Mouse (Mus musculus) hindbrain, embryonic 15.5 days (tissue): Measurements from ENCODE around the gene Rbpj. TPM values are rescaled to one million over a fixed set of nuclear protein-coding genes. Genes with fewer than 3 reads are reported as not detected.

Source experiments
- ATAC-seq: fragments of 200-750 bp; cut with Nextera tagmentation; 2 replicates; pipeline ENCODE4 v1.8.0; 2017; ENCODE audit warnings: low read depth, moderate number of reproducible peaks, moderate TSS enrichment; ENCODE audit not compliant: low FRiP score
- H3K27ac ChIP-seq: fragments of 300-500 bp; sonication (generic); replicated peaks from 2 replicates; pipeline ENCODE4 v1.5.1; 2015; ENCODE audit warnings: mild to moderate bottlenecking, inconsistent platforms
- H3K27me3 ChIP-seq: fragments of 300-500 bp; sonication (generic); 2 replicates; pipeline ENCODE4 v1.6.1; 2015; ENCODE audit warnings: control low read depth, inconsistent platforms
- H3K36me3 ChIP-seq: fragments of 300-500 bp; sonication (generic); 2 replicates; pipeline ENCODE4 v1.6.1; 2015; ENCODE audit warnings: control low read depth, inconsistent platforms
- H3K4me1 ChIP-seq: fragments of 300-500 bp; sonication (generic); replicated peaks from 2 replicates; pipeline ENCODE4 v1.6.1; 2015; ENCODE audit warnings: control low read depth, inconsistent platforms
- H3K4me2 ChIP-seq: fragments of 300-500 bp; sonication (generic); 2 replicates; pipeline ENCODE4 v1.6.1; 2015; ENCODE audit warnings: moderate library complexity, mild to moderate bottlenecking, inconsistent platforms
- H3K4me3 ChIP-seq: fragments of 300-500 bp; sonication (generic); 2 replicates; pipeline ENCODE4 v1.5.1; 2015; ENCODE audit warnings: mild to moderate bottlenecking, inconsistent platforms
- H3K9ac ChIP-seq: fragments of 300-500 bp; sonication (generic); 2 replicates; pipeline ENCODE4 v1.6.1; 2015; ENCODE audit warnings: inconsistent platforms
- H3K9me3 ChIP-seq: fragments of 300-500 bp; sonication (generic); 2 replicates; pipeline ENCODE4 v1.6.1; 2016; ENCODE audit warnings: control low read depth, inconsistent platforms
- WGBS: fragments of 180-500 bp; shearing (Covaris S2); methylation state at CpG from one replicate; pipeline ENCODE4 v1.1.7; 2015; 5-methylcytosine and 5-hydroxymethylcytosine counted together
- polyA plus RNA-seq: library from polyadenylated mRNA; unstranded; fragments of >200 nt; fragmentation: Nextera tagmentation; extraction: Ambion mirVana; gene quantifications from 2 replicates; pipeline ENCODE4 v1.2.1, GENCODE M21; 2015

The Rbpj gene
- polyA plus RNA-seq = 28.0 and 29.6 TPM in 2 replicates

DNA sequence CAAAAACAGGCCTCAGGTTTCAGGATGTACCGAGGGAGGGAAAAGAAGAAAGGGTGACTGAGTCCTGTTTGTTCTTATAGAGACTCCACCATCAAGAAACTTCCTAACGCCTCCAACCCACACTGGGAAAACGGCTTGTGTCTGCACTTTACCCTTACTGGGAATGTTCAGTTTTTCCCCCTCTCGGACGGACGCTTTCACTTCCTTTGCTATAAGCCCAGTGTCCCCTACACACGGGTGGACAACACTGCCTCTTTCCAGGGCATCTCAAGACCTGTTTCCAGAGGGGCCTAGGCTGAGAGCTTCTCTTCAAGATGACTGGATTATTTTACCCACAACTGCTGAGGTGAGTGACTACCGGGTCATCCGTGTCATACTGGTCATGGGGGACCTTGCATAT, at the start of gene Rbpj:
Gene Rbpj (plus strand): TSS at position 270 of the 400 bp plus-strand sequence.
- 89% methylated on average over 9 of the region's 9 CpGs for WGBS
- H3K27me3 ChIP-seq = no peaks in the 10 kb centered on the region
- no peak within 1 kb of the TSS for H3K9ac ChIP-seq
- H3K4me2 ChIP-seq = no peak within 1 kb of the TSS
- no peak for ATAC-seq
- H3K4me3 ChIP-seq = no peak within 1 kb of the TSS
- peaks cover 3% of the 10 kb centered on the region; the same call in 1 of the 2 replicates for H3K4me1 ChIP-seq
- H3K36me3 ChIP-seq = no peaks in the 10 kb centered on the region
- no peaks in the 10 kb centered on the region for H3K9me3 ChIP-seq
- H3K27ac ChIP-seq = no peak within 1 kb of the TSS

DNA sequence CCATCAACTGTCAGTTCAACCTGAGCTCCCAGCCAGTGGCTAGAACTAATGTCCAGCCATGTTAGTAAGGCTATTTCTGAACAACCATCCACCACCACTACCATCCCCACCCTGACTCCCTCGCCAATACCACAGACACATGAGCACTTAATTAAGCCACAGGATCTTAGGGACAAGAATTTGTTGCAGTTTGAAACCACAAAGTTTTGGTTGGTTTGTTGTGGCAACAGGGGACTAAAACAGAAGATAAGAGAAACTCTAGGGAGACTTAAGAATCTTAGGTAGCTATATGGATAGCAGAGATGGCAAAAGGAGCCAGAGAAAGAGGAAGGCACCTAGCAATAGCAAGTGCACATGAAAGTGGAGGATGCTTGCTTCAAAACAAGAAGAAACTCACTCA, 45.2 kb upstream of the Rbpj start:
- Histone ChIP-seq H3K4me1 (no peaks in the 10 kb centered on the region), H3K36me3 (no peaks in the 10 kb centered on the region), H3K9me3 (no peaks in the 10 kb centered on the region), H3K27ac (no peak overlapping the region), H3K4me3 (no peak overlapping the region), H3K4me2 (no peak overlapping the region), H3K9ac (no peak overlapping the region), H3K27me3 (no peaks in the 10 kb centered on the region)
- WGBS = 97% methylated on average over 1 of the region's 1 CpGs
- ATAC-seq = no peak

DNA sequence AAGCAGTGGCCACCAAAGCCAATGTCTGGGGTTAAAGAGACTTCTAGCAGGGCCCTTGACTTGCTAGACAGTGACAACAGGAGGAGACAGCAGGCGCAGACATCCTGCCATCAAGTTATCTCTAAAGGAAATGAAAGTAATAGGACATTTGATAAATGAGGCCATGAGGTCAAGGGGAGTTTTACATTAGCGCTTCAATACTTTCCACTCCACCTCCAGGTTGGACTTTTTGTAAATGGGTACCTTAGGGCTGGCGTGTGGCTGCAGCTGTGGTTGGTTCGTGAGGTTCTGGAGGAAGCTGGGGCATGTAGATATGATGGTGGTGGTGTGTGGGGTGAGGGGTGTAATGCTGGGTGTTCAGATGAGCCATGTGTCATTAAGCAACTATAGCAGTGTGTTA, 44.7 kb upstream of the Rbpj start:
- Histone ChIP-seq H3K4me2 (no peak overlapping the region), H3K9me3 (no peaks in the 10 kb centered on the region), H3K27me3 (no peaks in the 10 kb centered on the region), H3K4me1 (no peaks in the 10 kb centered on the region), H3K4me3 (no peak overlapping the region), H3K9ac (no peak overlapping the region), H3K36me3 (no peaks in the 10 kb centered on the region), H3K27ac (no peak overlapping the region)
- WGBS = 88% methylated on average over 4 of the region's 4 CpGs
- no peak for ATAC-seq

DNA sequence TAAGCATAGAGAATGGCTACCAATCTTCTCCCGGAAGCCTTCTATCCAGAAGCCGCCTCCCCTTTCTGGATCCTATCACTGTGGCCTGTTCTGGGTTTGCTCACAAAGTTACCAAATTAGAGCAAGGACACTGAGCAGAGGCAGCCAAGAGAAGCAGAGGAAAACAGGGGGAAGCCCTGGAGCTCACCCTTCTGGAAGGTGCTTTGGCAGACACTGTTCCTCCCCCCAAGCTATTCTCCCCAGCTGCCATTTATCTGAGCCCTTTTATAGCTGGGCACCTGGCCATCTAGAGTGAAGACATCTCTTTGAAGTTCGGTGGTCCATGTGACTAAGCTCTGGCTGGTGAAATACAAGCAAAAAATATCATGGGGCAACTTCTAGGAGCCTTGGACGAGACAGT, 38.5 kb upstream of the Rbpj start:
- Histone ChIP-seq H3K4me3 (no peak overlapping the region), H3K4me1 (no peaks in the 10 kb centered on the region), H3K9me3 (no peaks in the 10 kb centered on the region), H3K27me3 (no peaks in the 10 kb centered on the region), H3K4me2 (no peak overlapping the region), H3K9ac (no peak overlapping the region), H3K36me3 (no peaks in the 10 kb centered on the region), H3K27ac (no peak overlapping the region)
- no peak for ATAC-seq
- WGBS = 85% methylated on average over 4 of the region's 4 CpGs

DNA sequence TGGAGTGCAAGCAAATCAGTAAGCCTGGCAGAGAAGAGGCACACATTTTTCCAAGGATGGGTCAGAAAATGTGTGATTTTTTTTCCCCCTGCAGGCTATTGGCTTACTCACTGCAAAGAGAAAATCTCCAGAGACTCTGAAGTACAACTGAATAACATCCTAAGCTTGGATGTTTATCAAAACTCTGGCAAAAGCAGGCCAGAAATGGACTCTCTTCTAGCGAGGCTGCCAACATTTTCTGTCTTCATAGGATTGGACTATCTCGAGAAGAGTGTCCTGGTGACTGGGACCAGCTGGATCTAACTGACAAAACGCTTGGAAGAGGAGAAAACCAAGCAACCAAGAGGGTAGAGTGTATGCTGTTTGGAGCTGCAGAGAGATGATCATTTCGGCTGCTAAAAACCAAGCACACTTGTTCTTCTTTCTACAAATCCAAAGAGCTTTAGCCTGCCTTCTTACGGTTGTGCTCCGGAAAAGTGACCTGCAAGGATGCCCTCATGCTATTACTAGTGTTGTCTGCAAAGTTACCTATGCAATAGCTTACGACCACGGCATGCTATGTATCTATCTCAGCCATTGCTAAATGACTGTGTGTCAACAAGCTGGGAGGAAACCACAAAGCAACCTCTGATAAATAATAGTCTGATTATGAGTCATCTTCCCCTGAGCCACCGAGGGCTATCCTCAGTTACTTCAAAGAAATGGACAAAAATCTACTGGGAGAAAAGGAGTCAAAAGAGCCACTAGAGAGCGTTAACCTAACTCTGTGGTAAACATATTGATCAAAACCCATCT, 36.1 kb upstream of the Rbpj start:
- Histone ChIP-seq H3K4me2 (no peak overlapping the region), H3K27me3 (no peaks in the 10 kb centered on the region), H3K36me3 (no peaks in the 10 kb centered on the region), H3K4me3 (no peak overlapping the region), H3K9ac (no peak overlapping the region), H3K9me3 (no peaks in the 10 kb centered on the region), H3K4me1 (no peaks in the 10 kb centered on the region), H3K27ac (no peak overlapping the region)
- 88% methylated on average over 10 of the region's 10 CpGs for WGBS
- no peak for ATAC-seq

DNA sequence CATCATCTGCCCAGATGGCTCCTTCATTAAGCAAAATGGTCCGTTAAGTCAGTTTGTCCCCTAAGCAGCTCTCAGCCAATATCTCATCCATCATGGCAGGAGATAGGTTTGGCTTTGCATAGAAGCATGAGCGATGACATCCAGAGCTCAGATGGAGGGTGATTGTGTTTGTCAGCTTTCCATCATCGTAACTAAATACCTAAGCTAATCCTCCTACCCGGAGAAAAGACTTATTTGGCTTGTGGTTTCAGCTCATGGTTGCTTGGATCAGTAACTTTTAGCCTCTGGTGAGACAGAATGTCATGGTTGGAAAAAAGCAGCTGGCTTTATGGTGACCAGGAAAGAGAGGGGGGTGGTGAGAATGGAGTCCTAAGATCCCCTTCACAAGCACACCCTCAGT, 33.5 kb upstream of the Rbpj start:
- Histone ChIP-seq H3K36me3 (no peaks in the 10 kb centered on the region), H3K4me2 (no peak overlapping the region), H3K27ac (no peak overlapping the region), H3K9me3 (no peaks in the 10 kb centered on the region), H3K4me3 (no peak overlapping the region), H3K4me1 (no peaks in the 10 kb centered on the region), H3K9ac (no peak overlapping the region), H3K27me3 (no peaks in the 10 kb centered on the region)
- no peak for ATAC-seq
- 81% methylated on average over 4 of the region's 4 CpGs for WGBS

DNA sequence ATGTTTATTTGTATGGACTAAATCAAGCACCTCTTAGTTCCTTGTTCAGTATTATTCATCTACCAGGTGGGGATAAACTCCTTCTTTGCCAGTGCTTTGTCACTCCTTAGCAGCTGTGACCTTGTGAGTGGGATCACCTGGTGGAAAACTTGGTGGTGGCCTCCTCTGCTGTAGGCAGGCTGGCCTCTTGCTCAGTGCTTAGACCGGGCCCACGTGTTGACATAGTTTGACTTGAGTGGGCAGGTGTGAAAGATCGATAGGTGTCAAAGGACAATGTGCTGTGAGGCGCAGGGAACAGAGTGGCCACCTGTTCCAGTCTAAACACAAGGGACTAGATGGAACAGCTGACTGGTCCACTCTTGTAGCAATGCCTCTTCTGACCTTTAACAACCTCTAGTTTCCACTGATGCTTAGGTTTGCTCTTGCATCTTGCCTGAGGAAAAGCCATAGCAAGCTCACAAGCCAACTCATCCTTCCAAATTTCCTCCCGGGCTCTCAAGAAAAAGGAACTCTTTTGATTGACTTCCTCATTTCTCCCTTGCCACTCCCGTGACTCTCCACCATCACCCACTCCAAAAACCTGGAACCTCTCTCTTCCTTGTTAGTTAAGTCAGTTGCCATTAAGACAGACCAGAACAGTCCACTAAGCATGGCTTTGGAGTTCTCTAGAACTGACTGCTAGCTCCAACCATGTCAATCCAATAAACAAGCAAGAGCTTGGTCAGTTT, 28.9 kb upstream of the Rbpj start:
- ATAC-seq = no peak
- WGBS = 91% methylated on average over 6 of the region's 6 CpGs

GRCm38 (mm10) chr5:53437767-53438166, 28.2 kb upstream of the Rbpj start:
- WGBS = 83% methylated on average over 4 of the region's 4 CpGs
- no peaks in the 10 kb centered on the region for H3K9me3 ChIP-seq

More for the DNA sequence above, 28.9 kb upstream of the Rbpj start:
- Histone ChIP-seq H3K4me1 (no peaks in the 10 kb centered on the region), H3K36me3 (no peaks in the 10 kb centered on the region), H3K9ac (no peak overlapping the region), H3K9me3 (no peaks in the 10 kb centered on the region), H3K27me3 (no peaks in the 10 kb centered on the region), H3K4me3 (no peak overlapping the region), H3K4me2 (no peak overlapping the region), H3K27ac (no peak overlapping the region)

GRCm38 (mm10) chr5:53438268-53438667, 27.7 kb upstream of the Rbpj start:
- Histone ChIP-seq H3K27me3 (no peaks in the 10 kb centered on the region), H3K9me3 (no peaks in the 10 kb centered on the region), H3K9ac (no peak overlapping the region), H3K4me1 (no peaks in the 10 kb centered on the region), H3K4me3 (no peak overlapping the region), H3K4me2 (no peak overlapping the region), H3K27ac (no peak overlapping the region), H3K36me3 (no peaks in the 10 kb centered on the region)
- WGBS = 82% methylated on average over 3 of the region's 3 CpGs
- no peak for ATAC-seq

More at GRCm38 (mm10) chr5:53437767-53438166, 28.2 kb upstream of the Rbpj start:
- no peak overlapping the region for H3K9ac ChIP-seq
- H3K4me3 ChIP-seq = no peak overlapping the region
- H3K36me3 ChIP-seq = no peaks in the 10 kb centered on the region
- H3K4me1 ChIP-seq = no peaks in the 10 kb centered on the region
- no peak for ATAC-seq
- no peak overlapping the region for H3K27ac ChIP-seq
- H3K4me2 ChIP-seq = no peak overlapping the region
- H3K27me3 ChIP-seq = no peaks in the 10 kb centered on the region

DNA sequence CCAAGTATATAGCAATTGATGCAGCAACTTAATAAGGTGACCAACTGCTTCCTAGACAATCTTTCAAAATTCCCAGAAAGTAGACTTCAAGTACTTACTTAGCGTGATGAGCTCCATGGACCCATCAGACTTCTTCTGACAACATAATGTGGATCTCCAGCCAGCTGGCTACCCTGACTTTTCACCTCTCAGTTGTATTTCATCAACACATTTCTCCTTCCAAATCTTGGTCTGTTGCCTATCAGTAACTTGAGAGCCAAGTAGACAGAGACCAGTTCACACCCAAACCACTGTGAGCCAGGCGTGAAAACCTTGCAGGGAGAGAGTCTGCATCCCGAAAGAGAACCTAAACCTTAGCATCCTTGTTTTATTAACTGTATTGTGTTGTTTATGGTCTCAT, 26.3 kb upstream of the Rbpj start:
- Histone ChIP-seq H3K27me3 (no peaks in the 10 kb centered on the region), H3K36me3 (no peaks in the 10 kb centered on the region), H3K27ac (no peak overlapping the region), H3K4me2 (no peak overlapping the region), H3K4me3 (no peak overlapping the region), H3K9me3 (no peaks in the 10 kb centered on the region), H3K4me1 (no peaks in the 10 kb centered on the region), H3K9ac (no peak overlapping the region)
- no peak for ATAC-seq
- WGBS = 86% methylated on average over 3 of the region's 3 CpGs

DNA sequence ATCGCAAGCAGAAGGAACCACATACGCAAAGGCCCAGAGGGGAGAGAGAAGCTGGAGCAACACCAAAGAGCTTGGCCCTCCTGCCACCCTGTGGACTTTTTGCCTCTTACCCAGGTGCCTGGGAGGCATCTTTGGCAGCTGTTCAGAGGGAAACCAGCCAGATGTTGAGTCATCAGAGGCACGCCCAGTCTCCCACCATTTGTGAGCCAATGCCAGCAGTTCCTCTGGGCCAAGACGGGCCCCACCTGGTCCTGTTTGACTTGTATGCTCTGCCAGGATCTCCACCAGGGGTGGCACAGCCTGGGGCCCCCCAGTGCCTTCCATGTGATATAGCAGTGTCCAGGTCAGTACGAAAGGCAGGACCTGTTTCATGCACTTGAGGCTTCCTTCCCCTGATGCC, 21.9 kb upstream of the Rbpj start:
- ATAC-seq = no peak
- WGBS = 92% methylated on average over 5 of the region's 5 CpGs

GRCm38 (mm10) chr5:53450945-53451344, 15.0 kb upstream of the Rbpj start:
- WGBS = 69% methylated on average over 9 of the region's 9 CpGs
- Histone ChIP-seq H3K4me2 (no peak overlapping the region), H3K27me3 (no peaks in the 10 kb centered on the region), H3K36me3 (no peaks in the 10 kb centered on the region), H3K27ac (no peak overlapping the region), H3K4me1 (no peaks in the 10 kb centered on the region), H3K9ac (no peak overlapping the region), H3K4me3 (no peak overlapping the region), H3K9me3 (no peaks in the 10 kb centered on the region)
- ATAC-seq = no peak

More for the DNA sequence above, 21.9 kb upstream of the Rbpj start:
- Histone ChIP-seq H3K9ac (no peak overlapping the region), H3K9me3 (no peaks in the 10 kb centered on the region), H3K36me3 (no peaks in the 10 kb centered on the region), H3K27me3 (no peaks in the 10 kb centered on the region), H3K4me1 (no peaks in the 10 kb centered on the region), H3K4me2 (no peak overlapping the region), H3K27ac (no peak overlapping the region), H3K4me3 (no peak overlapping the region)
